Mouse (Mus musculus) thymus, adult 2 months (tissue): Measurements from ENCODE around the gene Nectin3.

Experiments
- CTCF ChIP-seq: fragments of 200-500 bp; IDR thresholded peaks from 2 replicates; pipeline ENCODE4 v1.5.1; 2012; ENCODE audit warnings: mild to moderate bottlenecking, control low read depth, low read length, moderate library complexity, borderline replicate concordance; ENCODE audit not compliant: control insufficient read depth, poor library complexity, insufficient read depth; ENCODE audit errors: extremely low read depth
- POLR2A ChIP-seq: fragments of 200-500 bp; IDR thresholded peaks from 2 replicates; pipeline ENCODE4 v1.6.1; 2012; ENCODE audit warnings: mild to moderate bottlenecking, low read length, control low read depth, moderate library complexity; ENCODE audit not compliant: control insufficient read depth, poor library complexity, insufficient read depth; ENCODE audit errors: extremely low read depth

DNA sequence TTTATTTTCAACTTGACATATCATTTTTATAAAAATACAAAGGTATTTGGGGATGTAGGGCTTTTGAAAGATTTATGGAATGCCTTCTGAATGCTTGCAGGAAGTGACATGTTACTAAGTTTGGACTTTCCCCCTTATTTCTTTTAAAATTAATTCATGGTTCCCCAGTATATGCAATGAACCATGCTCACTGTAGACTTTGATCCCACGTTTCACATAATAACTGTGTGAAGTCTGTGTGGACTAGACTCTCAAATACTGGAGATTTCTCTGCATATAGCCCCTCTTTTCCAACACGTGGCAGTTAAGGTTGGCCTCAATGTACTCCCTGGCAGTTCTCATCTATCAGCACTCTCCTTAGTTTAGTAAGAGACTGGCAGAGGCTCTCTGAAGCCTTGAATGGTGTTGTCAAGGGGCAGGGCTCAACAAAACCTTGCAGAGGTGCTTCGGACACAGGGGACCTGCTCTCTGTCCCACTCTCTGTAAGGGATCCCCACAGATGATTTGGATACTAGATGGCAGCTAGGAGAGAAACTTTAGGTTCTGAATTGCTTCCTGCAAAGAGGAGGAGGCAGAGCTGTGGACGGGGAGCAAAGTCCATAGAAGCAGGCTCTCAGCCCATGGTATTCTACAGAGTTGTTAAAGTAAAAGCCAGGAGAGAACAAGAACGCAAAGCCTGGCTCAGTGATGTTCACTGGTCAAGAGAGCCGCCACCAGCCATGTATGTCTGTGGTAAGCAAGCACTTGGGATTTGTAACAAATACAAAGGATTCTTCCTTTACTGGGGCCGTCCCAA is 91.3 kb downstream of the Nectin3 start:
- TF ChIP-seq CTCF (no peak), POLR2A (no peak)
